In genomic region chr4:154749160-154749559, GRCm38 (mm10) we compare ENCODE assay signal across 10 mouse cellular contexts.
DNase-seq lines count a peak whose midpoint lies in the region; ATAC-seq lines count a peak whose summit lies in the region.
"Had no signal": no experiment of that assay in that cellular context is flagged by ENCODE, and none has a peak within 500 bp of the region (broad histone marks: within the 10 kb centered on the region; RNA-seq: fewer than 3 reads in every experiment).

No protein-coding gene starts in this region.

- DNase-seq in forebrain, embryonic 11.5 days (ENCODE audit: low spot score), result peak; percentile 71
- peak; percentile 30 for DNase-seq in left cerebral cortex, postnatal 4 days
- DNase-seq in left cerebral cortex, adult 8-10 months (ENCODE audit: low spot score in 2 of 2), result no peak
- DNase-seq in adrenal gland, postnatal 25 days, result peak; percentile 22
- no peak for DNase-seq in limb, embryonic 10.5 days (ENCODE audit: low spot score)
- peak; percentile 40 for DNase-seq in splenic B cell, adult 2 months (ENCODE audit: low read depth, low spot score)
- DNase-seq in layer of hippocampus, adult 8-10 months (ENCODE audit: low spot score in 2 of 2), result no peak

- H3K4me3 ChIP-seq in forebrain, embryonic 11.5 days (ENCODE audit: low read depth, low read length), result no peak overlapping the region
- no peak overlapping the region for H3K4me3 ChIP-seq in forebrain, embryonic 16.5 days (replicated peaks; ENCODE audit: low read length)
- no peak overlapping the region for H3K4me3 ChIP-seq in limb, embryonic 10.5 days
- H3K4me3 ChIP-seq: midbrain, embryonic 12.5 days had no signal

- no peaks in the 10 kb centered on the region for H3K27me3 ChIP-seq in forebrain, embryonic 11.5 days (ENCODE audit: control insufficient read depth, insufficient read depth, low read length)
- H3K27me3 ChIP-seq in forebrain, embryonic 16.5 days (replicated peaks; ENCODE audit: control insufficient read depth, insufficient read depth, low read length), result no peaks in the 10 kb centered on the region
- H3K27me3 ChIP-seq in limb, embryonic 10.5 days (ENCODE audit: low read depth, poor library complexity, severe bottlenecking), result no peaks in the 10 kb centered on the region
- no peaks in the 10 kb centered on the region for H3K27me3 ChIP-seq in splenic B cell, adult 2 months (ENCODE audit: control insufficient read depth, insufficient read depth, low read length, poor library complexity, severe bottlenecking)

- no peak overlapping the region for H3K9ac ChIP-seq in forebrain, embryonic 11.5 days (ENCODE audit: low read length)
- no peak overlapping the region for H3K9ac ChIP-seq in forebrain, embryonic 16.5 days (replicated peaks; ENCODE audit: low read depth, low read length)
- H3K9ac ChIP-seq: midbrain, embryonic 12.5 days had no signal

- no peaks in the 10 kb centered on the region for H3K4me1 ChIP-seq in forebrain, embryonic 11.5 days (replicated peaks; ENCODE audit: control insufficient read depth, insufficient read depth, low read length)
- H3K4me1 ChIP-seq in forebrain, embryonic 16.5 days (replicated peaks; ENCODE audit: control insufficient read depth, insufficient read depth, low read length), result no peaks in the 10 kb centered on the region
- peaks cover 92% of the 10 kb centered on the region for H3K4me1 ChIP-seq in limb, embryonic 10.5 days

- intact Hi-C loops in left cerebral cortex, postnatal 4 days (cut with DNase I), result no loop called here

- WGBS in forebrain, embryonic 11.5 days, result 43% methylated on average over 9 of the region's 9 CpGs
- 38% methylated on average over 9 of the region's 9 CpGs for WGBS in forebrain, embryonic 16.5 days
- WGBS in limb, embryonic 10.5 days, result 45% methylated on average over 9 of the region's 9 CpGs

- H3K4me2 ChIP-seq in forebrain, embryonic 11.5 days (ENCODE audit: low read depth, low read length, severe bottlenecking), result no peak overlapping the region
- no peak overlapping the region for H3K4me2 ChIP-seq in forebrain, embryonic 16.5 days (ENCODE audit: low read length)
- H3K4me2 ChIP-seq: midbrain, embryonic 12.5 days had no signal

- no peak for ATAC-seq in forebrain, embryonic 11.5 days (replicated peaks; ENCODE audit: low FRiP score)
- ATAC-seq in forebrain, embryonic 16.5 days, result no peak

- no peak overlapping the region for H3K27ac ChIP-seq in forebrain, embryonic 11.5 days (ENCODE audit: low read depth, low read length)
- no peak overlapping the region for H3K27ac ChIP-seq in forebrain, embryonic 16.5 days (ENCODE audit: low read length)
- peak overlapping the region; percentile 80 for H3K27ac ChIP-seq in limb, embryonic 10.5 days
- H3K27ac ChIP-seq: midbrain, embryonic 12.5 days had no signal

- no peaks in the 10 kb centered on the region for H3K9me3 ChIP-seq in forebrain, embryonic 11.5 days (ENCODE audit: control insufficient read depth, low read length)
- no peaks in the 10 kb centered on the region for H3K9me3 ChIP-seq in forebrain, embryonic 16.5 days (ENCODE audit: control insufficient read depth, low read length)
- no peaks in the 10 kb centered on the region for H3K9me3 ChIP-seq in limb, embryonic 10.5 days (replicated peaks)
- H3K9me3 ChIP-seq: midbrain, embryonic 12.5 days had no signal

- H3K36me3 ChIP-seq in forebrain, embryonic 11.5 days (ENCODE audit: control insufficient read depth, insufficient read depth, low read length), result no peaks in the 10 kb centered on the region
- H3K36me3 ChIP-seq in forebrain, embryonic 16.5 days (ENCODE audit: control insufficient read depth, insufficient read depth), result no peaks in the 10 kb centered on the region
- H3K36me3 ChIP-seq in limb, embryonic 10.5 days, result no peaks in the 10 kb centered on the region
- no peaks in the 10 kb centered on the region for H3K36me3 ChIP-seq in splenic B cell, adult 2 months (ENCODE audit: control insufficient read depth, insufficient read depth, low read length, poor library complexity, severe bottlenecking)
- H3K36me3 ChIP-seq: G1E; midbrain, embryonic 12.5 days had no signal

Comparison
In these comparisons a context has a peak if more than half of its experiments do, and no peak if none do; other contexts are left out.
1. DNase-seq: peak in forebrain, embryonic 11.5 days (single experiment), left cerebral cortex, postnatal 4 days (single experiment), adrenal gland, postnatal 25 days (single experiment) and splenic B cell, adult 2 months (single experiment); none in left cerebral cortex, adult 8-10 months (0 of 2), limb, embryonic 10.5 days (single experiment) and layer of hippocampus, adult 8-10 months (0 of 2).